Mouse (Mus musculus) kidney, adult 18-20 months (tissue): Measurements from ENCODE around the gene Med4.
A peak's percentile ranks its signal among the peaks of the same experiment; 100 is the strongest.
"Not testable (repeated sequence)": the region's sequence is repeated elsewhere in the genome, so short reads cannot be mapped to it uniquely, and the experiment has no call there.

Experiments used
- DNase-seq: peaks from one replicate; pipeline ENCODE4 v3.0.0; 2021

The Med4 gene

DNA sequence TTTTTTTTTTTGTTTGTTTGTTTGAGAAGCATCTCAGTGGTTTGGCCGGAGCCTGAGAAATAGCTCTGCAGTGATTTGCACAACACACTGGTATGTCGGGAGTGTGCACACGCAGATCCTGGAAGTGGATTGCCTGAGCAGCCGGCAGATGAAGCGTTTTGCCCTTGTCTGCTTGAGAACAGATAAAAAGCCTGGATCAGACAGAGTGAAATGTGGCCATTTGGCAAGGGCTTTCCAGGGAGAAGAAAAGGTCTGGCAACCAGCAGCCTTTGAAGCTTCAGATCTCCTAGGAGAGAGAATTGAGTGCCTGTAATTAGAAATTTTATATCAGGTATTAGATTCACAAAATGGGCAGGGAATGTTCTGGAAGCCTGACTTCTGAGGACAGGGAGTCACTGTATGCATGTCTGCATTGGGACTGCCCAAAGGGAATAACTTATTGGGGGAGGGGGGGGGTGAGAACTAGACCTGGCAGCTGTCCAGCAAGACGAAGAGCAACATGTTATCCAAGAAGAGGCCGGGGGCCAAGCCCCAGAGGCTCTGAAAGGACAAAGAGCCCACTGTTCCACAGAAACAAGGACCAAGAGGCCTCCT, 7.1 kb upstream of the Med4 start:
- no peak for DNase-seq

DNA sequence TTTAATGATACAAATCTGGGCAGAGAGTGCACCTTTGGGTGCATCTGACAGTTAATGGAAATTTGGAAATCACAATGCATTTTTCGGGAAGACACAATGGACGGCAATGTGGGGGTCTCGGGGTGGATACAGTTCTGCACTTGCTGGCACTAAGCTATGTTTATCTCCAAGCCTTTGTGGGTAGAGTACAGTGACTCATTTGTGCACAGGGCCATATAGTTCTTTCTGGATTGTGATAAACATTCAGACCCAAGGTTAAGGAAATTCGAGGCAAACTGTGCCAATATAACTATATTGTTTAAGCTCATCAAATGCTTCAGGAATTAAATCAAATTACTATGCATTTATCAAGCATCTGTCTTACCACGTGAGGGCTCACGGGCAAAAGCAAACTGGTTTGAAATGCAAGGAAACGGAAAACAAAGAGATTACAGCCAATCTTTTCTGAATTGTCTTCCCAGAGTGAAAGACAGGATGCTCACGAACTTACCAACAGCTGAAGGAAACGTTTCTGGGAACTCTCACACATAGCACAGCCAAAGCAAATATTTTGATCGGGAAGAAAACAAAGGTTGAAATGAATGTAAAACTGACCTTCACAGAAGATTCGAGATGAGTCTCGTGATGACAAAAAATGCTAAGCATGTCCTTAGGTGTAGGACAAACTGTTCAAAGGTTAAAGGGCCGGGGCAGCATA, 6.4 kb upstream of the Med4 start:
- no peak for DNase-seq

DNA sequence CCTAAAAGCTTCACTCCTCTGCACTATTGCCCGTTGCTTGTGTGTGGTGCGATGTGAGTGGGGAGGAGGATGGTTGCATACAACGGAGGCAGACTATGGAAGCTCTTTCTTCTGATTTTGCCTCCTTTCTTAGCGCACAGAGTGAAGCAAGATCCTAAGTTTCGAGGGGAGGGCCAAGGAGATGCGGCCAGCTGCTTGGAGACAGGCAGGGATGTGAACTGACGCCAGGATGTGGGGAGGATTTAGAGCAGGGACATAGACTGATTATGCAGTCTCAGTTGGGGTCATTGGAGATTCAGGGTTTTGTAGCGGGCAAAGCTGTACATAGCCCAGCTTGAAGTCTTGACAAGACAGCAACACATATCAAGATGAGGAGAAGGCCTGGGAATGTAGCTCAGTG, 3.5 kb upstream of the Med4 start:
- DNase-seq: no peak

DNA sequence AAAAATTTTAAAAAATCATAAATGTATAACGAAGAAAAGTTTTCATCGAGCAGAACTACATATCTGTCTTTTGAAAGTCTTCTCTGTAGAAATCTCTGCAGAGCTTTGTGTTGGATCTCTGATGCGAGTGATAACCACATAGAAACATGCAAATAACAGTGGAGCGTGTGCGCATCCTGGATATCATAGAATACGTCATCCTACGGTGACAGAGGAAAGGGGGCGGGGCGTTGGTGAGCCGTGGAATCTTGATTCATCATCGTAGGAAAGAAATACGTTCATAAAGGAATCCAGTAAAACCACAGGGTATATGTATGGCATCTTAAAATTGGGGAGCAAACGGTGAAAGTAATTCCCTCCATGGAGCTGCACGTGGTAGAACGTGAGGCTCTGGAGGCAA, 2.6 kb upstream of the Med4 start:
- DNase-seq: no peak

DNA sequence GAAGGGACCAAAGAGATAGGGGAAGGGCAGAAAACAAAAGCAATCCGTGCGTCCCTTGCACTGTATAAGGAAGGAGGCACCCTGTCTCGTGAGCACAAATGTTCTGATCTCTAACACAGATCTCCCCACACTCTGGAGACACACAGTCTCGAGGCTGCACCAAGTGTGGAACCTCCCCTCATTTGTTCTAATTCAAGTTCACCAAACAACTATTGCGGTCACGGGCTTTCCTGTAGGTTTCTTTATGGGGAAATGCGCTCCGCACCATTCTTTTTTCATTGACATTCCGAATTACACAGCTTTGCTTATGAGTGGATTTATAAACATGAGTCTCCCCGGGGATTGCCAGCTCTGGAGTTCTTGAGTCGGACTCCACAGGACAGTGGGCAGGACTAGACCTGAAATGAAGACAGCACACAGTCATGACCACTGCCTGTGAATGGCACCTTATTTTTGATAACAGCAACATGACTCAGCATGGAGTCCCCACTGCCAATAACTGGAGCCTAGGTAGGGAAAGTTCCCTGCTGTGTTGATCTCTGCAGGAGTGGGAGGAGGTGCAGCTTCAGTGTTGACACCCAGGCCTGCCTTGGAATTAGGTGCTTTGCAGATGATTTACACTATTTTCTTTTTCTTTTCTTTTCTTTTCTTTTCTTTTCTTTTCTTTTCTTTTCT, 2.0 kb upstream of the Med4 start:
- DNase-seq: no peak

DNA sequence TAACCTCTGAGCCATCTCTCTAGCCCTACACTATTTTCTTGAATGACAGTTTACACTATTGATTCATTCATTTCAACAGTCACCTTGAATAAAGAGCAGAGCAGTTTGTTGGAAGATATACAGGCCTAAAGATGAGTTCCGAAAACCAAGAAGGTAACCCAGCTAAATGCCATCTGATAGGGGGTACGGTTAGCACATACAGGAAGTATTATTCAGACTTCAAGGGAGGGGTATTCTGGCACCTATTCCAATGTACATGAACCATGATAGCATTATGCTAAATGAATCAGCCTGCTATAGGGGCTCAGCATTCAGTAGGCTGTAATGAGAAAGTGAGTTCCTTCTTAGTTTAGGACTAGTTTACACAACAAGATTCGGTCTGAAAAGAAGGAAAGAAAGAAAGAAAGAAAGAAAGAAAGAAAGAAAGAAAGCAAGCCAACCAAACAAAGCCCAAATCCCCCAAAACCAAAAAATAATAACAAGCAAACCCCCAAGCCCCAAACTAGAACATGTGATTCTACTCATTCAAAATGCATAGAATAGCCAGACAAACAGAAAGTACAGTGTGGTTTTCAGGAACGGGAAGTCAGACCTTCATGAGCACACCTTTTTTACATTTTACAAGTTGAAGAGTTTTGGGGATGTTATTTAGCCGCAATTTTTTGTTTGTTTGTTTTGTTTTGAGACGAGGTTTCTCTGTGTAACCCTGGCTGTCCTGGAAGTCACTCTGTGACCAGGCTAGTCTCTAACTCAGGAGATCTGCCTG, 1.0 kb upstream of the Med4 start:
- DNase-seq: no peak

DNA sequence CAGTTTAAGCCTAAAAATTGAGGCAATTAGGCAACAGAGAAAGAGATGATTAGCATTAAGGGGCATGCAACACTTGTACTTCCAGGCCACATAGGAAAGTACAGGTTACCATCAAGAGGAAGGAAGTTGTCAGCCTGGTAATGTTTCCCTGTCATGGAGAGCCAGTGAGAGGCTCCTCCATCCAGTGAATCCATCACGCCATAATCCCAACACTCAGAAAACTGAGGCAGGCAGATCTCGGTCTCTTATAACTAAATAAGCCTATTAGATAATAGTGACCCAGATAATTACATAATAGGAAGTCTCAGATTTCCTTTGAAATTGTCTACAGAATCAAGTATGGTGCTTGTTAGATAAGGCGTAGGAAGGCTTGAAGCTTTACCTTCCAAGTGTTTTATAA, 14.3 kb downstream of the Med4 start:
- DNase-seq: no peak

DNA sequence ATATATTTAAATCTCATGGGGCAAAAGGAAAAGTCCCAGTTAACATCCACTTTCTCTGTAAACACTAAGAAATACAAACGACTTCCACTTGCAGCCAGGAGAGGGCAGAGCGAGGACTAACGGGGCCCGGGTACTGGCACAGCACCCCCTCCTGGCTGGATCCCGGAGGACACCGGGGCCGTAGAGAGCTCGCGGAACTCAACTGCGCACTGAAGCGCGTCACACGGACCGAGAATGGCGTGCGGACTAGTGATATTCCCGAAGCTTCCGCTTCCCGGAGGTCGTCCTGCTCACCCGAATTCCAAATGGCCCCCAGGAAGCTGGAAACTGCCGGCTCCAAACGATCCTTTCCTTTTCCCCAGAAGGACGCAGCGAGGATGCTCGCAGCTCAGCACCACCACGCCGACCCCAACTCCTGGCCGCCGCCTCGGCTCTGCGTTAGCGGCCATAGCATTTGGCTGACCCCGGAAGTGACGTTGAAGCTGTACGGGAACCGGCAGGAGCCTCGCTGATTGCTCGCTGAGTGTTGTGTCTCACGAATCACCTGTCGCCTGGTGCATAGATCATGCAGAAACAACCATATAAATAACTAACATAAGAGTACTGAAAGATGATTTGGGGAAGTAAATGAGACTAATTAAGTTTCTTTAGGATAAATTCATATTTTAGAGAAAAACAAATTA, 15.1 kb downstream of the Med4 start, which contains the start of gene Sucla2:
Gene Sucla2, plus strand, starts transcription at position 554 of the 683 bp plus-strand sequence.
- peak; percentile 97 for DNase-seq

DNA sequence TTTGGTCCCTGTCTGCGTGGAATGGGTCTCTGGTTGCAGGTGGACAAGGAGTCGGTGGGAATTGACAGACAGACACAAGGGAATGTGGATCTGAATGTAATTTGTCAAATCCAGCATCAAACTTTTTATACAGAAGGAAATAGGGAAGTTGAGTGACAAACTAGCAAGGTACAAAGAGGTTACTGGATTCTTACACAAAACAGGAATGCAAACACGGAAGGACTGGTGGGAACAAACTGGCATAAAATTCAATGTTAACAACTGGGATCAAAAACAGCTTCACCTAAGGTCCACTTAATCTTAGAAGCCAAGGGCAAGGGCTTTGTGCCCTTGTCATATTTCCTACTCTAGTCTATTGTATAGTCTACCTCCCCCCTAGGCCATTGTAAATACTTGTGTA, 18.8 kb downstream of the Med4 start:
- not testable (repeated sequence) for DNase-seq

DNA sequence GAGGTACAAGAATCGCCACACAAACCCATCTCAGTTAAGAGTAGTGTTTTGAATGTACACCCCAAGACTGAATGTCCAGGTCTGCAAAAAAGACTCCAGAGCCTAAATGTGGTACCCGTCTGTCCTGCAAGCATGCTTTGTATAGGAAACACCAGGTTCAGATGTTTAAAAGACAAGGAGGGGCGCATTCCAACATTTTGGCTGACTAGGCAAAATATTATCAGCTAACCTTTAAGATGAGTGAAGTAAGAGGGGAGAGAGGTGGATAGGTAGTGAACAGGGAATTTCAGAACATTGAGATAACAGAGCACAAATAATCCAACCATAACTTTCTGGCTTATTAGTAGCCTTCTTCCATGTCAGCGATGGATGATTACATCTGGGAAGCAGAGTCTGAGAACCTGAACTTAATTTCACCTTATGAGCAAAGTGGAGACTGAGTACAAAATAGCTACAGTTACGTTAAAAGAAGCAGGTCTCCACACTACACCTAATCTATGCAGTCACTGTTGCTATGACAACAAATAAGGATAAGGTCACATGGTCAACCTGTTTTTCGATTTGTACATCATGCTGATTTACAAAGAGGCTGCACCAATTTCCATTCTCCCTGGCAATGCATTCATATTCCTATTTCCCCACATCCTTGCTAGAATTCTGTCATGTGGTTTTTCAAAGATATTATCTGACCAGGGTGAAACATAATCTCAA, 24.1 kb downstream of the Med4 start:
- no peak for DNase-seq

DNA sequence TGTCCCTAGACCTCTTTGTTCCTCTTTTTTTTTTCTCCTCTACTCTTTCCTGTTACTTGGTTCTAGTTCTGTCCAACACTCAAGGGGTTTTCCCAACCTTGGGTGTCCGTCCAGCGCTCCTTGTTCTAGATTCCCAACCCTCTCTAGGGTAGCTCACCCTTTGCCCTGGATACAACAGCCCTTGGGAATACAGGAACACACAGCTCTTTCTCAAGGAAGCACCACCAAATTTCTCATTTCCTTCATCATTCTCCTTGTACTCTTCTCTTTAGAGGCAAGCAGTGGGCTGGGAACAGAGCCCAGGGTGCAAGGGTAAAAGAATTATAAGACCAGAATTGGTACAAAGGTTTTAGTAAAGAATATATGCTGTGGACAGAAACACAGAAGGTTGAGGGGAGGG, 25.8 kb downstream of the Med4 start:
- DNase-seq: no peak

DNA sequence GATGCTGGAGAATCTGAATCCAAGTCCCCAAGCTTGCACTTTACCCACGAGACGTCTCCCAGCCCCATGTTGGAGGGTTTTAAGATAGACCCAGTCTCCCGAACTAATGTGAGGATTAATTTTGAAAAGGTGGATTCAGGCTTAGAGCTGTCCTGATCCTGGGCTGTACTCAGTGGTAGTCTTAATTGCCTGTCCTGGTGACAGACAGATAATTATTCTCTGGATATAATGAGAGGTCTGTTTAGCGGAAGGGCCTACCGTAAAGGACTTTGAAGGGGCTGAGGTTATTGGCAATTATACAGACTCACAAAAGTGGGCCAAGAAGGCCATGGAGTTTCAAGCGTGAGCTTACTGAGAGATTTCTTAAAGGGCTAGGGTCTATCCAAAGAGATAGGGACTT, 34.0 kb downstream of the Med4 start:
- DNase-seq: no peak

DNA sequence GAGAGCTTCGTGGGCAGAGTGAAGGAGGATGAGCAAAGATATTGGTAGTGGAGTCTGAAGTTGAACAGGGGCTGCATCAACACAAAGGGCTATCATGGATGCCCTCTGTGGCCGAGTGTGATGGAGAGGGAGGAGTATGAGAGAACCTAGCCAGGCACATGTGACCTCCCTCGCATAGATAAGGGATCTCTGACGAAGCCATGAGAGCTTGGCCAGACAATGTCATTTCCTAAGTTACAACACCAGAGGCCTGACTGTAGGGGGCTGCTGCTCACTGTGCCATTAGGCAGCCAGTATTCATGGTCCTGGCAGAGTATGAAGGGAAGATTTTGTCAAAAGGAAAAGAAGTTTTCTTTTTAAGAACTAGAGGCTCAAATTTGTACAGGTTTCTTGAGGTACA, 37.2 kb downstream of the Med4 start:
- no peak for DNase-seq

DNA sequence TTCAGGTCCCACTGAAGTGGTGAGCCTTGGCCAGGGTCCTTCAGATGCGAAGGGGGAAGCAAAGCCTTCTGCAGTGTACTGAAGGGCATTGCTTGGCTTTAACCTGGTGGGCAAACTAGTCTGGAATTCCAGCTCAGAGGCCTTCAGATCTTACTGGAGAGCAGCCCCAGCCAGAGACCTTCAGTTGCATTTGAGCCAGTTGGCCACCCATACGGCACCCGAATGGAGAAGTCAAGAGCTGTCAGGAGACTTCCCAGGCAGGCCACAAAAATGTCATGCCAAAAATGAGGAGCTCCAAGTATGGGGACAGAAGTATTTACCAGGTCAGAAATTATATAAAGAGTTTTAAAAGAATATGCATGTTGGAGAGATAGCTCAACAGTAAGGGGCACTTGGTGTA, 38.2 kb downstream of the Med4 start, which contains the start of gene Nudt15:
Gene Nudt15, minus strand, starts transcription at position 192 of the 400 bp plus-strand sequence.
- DNase-seq: no peak

DNA sequence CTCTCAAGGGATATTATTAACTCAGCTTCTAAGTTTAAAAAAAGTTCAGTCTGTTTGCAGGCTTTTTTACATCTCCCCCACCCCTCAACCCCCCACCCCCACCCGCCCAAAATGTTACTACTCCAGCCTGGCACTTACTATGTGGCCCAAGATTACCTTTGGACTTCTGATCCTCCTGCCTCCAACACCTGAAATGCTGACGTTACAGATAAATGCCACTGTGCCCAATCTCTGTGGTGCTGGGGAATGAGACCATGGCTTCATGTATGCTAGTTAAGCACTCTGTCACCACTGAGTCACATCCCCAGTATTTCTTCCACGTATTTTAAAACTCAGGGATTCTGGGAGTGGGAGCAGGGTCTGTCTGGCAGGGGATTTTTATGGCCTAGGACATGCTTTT, 40.5 kb downstream of the Med4 start:
- peak; percentile 14 for DNase-seq

DNA sequence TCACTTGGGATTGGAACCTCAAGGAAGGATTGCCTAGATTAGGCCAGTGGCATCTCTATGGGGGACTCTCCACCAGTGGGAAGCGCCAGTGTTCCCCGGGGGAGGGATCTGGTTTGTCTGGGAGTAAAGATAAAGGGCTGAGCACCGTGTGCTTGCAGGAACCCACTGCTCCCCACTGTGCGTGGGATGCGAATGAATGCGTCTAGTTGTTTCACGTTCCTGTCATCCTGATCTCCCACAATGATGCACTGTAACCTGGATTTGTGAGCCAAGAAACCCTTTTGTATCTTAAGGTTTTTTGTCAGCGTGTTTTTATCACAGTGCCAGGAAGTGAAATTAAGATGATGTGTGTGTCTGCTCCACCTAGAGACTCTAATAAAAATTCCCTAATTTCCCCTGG, 40.9 kb downstream of the Med4 start:
- DNase-seq: no peak

DNA sequence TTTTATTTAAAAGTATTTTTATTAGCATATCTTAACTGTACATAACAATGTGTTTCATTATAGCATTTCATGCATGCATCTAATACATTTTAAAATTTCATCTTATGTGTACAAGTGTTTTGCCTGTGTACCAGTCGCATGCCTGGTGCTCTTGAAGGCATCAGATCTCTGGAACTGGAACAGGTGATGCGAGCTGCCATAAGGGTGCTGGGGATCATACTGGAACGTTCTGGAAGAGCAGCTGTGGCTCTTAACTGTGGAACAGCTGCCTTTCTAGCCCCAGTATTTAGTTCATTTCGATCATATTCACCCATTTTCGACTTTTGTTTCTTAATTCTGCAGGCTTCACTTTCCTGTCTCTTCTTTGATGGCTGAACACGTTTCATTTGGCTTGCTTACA, 41.3 kb downstream of the Med4 start:
- DNase-seq: no peak

DNA sequence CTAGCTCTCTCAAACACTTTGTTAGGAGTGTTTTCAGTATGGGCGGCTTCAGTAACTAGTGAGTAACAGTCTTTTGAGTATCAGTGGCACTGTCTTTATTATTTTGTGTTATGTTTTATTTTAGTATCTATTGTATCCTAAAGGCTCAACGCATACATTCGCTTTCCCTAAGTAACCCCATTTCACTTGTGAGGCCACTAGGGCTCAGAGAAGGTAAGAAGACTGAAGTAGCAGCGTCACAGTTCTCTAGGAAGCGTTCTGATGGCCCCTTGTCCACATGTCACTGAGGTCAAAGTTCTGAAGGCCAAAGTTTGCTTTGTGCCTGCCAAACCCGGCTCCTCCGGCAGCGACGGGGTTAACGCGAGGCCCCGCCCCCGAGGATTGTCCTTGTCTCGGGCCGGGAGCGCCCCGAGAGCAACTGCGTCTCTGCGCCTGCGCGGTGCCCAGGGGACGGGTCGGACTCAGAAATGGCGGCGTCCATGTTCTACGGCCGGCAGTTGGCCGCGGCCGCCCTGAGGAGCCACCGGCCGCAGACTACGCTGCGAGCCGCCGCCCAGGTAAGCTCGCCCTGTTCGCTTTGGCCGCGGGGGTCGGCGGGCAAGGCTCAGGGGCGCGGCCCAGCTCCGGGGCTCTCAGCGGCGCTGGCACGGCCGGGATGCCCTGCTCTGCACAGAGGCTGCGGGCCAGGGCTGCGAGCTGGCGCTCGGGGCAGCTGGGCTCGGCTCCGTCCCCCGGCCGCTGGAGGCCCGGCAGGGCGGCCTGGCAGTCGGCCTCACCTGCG, 42.7 kb downstream of the Med4 start:
- peak; percentile 96 for DNase-seq

DNA sequence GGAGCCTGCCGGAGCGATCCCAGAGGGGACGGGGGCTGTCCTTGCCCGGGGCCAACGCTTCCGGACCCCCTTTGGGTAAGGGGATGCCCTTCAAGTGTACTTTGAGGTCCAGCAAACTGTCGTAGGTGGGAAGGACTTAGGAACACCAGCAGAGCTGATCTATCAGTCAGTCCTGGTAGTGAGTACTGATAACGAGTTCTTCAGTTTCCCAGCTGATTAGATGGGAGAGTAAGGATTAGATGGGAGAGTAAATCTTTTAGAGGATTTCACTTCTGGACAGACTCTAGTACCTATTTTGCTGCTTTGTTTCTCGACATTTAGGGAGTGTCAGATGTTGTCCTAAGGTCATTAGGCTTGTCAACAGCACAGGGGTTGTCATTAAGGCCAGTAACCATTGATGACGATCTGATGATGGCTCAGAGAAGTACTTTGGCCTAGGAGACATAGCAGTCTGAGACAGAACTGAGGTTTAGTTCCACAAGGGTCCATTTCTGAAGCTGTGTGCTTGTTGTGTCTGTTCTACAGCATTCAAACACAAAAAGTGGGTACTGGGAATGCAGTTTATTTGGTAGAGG, 43.4 kb downstream of the Med4 start:
- no peak for DNase-seq
